Mouse (Mus musculus): ENCODE measurements around the gene Gm20388. TPM values are rescaled to one million over a fixed set of nuclear protein-coding genes. Genes with fewer than 3 reads are reported as not detected.

Gm20388 gene
- polyA plus RNA-seq, 1 experiment from 2014 or later: 7.4 TPM

DNA sequence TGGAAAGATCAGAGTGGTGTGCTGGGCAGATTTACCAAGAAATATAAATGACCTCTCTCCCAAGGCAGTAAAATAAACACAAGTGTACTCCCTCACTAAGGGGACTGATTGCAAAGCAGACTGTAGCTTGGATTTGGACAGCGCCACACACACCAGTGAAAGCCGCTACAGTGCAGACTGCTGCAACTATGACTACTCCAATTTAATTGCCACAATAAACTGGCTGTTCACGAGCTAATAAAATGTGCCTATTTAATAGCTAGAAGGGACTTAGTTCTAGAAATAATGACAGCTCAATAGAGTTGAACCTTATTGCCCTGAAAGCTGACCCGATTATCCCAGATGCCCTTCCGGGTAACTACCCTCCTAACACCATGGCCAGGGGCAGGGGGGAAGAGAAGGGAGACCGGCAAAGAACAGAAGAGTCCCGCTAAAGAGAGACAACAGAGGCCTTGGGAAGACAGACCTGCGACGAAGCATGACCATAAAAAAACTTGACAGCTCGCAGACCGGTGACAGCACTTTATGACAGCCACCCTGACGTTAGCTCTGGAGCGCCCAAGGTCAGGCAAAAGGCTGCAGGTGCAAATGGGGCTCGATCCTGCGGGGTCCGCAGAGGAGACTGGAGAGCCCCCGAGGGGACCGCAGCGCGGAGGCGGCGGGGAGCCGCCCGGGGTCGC lies 189.9 kb downstream of the Gm20388 start:
- ATAC-seq (replicated peaks; ENCODE audit: low FRiP score): no peak
- Histone ChIP-seq H3K27ac (peak overlapping the region; percentile 97), H3K4me2 (peak overlapping the region; percentile 82), H3K9me3 (replicated peaks) (no peaks in the 10 kb centered on the region), H3K4me3 (replicated peaks) (peak overlapping the region; percentile 97), H3K36me3 (no peaks in the 10 kb centered on the region; the same call in 1 of the 2 replicates), H3K27me3 (no peaks in the 10 kb centered on the region), H3K9ac (peak overlapping the region; percentile 95), H3K4me1 (peaks cover 41% of the 10 kb centered on the region)
- 3% methylated on average over 25 of the region's 25 CpGs for WGBS

DNA sequence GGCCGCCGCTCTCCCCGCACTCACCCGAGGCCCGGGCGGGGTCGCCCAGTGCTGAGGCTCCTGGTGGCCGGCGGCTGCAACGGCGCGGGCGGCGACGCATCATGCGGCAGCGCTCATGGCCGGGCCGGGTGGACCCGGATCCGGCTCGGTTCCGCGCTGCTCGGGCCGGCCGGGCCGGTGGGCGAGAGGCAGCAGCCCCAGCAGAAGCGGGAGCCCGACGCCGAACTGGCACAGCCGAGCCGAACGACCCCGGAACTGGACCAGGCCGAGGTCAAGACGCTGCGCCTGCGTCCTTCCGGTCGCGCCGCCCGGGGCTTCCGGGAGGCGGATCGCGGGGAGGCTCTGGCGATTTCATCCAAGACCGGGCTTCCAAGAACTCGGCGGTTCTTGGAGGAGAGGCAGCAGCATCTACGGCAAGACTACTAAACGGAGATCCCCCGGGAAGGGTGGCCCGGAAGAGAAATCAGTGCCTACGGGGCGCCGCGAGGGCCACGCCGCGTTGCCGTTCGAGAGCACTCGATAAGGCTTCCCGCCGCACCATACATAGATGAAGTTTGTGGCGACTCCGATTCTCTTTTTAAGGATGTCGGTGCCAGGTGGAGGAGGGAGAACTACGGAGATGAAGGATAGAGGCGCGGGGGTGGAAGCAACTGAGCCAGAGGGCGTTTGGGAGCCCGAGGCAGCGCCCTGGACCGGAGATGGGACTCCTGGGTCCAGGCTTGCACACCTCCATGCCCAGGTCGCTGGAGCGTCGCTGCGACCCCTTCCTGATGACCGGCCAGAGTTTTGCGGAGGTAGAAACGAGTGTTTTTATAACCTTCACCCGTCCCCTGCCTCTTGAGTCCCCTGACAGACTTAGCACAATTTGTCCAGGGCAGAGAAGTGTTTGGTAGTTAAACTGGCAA lies 190.7 kb downstream of the Gm20388 start, which contains the start of gene Zdhhc7:
Gene Zdhhc7 (minus strand): TSS at position 415 of the 905 bp plus-strand sequence.
- peaks cover 45% of the 10 kb centered on the region for H3K4me1 ChIP-seq
- peak within 1 kb of the TSS; percentile 97 for H3K4me3 ChIP-seq (replicated peaks)
- peak within 1 kb of the TSS; percentile 95 for H3K9ac ChIP-seq
- peak within 1 kb of the TSS; percentile 82 for H3K4me2 ChIP-seq
- H3K27ac ChIP-seq: peak within 1 kb of the TSS; percentile 97
- ATAC-seq (replicated peaks; ENCODE audit: low FRiP score): peak; percentile 71
- H3K36me3 ChIP-seq: no peaks in the 10 kb centered on the region; the same call in 1 of the 2 replicates
- H3K27me3 ChIP-seq: no peaks in the 10 kb centered on the region
- WGBS: under 1% methylated on average over 88 of the region's 88 CpGs
- no peaks in the 10 kb centered on the region for H3K9me3 ChIP-seq (replicated peaks)

DNA sequence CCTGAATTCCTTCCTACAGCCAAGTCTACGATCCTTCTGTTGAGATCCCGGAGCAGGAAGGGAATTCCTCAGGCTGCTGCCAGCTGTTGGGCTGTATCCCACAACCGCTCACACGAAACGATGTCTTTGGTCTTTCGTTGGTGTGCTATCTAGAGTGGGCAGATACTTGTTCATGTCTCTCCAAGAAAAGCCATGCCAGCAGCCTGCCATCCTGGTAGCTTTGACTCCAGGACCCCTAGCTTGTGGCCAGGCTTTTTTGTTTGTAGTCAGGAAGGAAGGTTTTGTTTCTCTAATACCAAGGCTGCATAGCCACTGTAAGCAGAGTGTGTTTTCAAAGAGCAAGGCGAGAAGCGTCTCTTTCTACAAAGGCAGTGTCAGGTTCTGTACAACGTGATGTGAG lies 193.3 kb downstream of the Gm20388 start:
- Histone ChIP-seq H3K27ac (peak overlapping the region; percentile 62), H3K4me2 (no peak overlapping the region), H3K9ac (no peak overlapping the region), H3K36me3 (peaks cover 3% of the 10 kb centered on the region; the same call in 1 of the 2 replicates), H3K4me1 (peaks cover 42% of the 10 kb centered on the region), H3K27me3 (no peaks in the 10 kb centered on the region), H3K9me3 (replicated peaks) (no peaks in the 10 kb centered on the region), H3K4me3 (replicated peaks) (no peak overlapping the region)
- no peak for ATAC-seq (replicated peaks; ENCODE audit: low FRiP score)
- WGBS: 86% methylated on average over 9 of the region's 9 CpGs

DNA sequence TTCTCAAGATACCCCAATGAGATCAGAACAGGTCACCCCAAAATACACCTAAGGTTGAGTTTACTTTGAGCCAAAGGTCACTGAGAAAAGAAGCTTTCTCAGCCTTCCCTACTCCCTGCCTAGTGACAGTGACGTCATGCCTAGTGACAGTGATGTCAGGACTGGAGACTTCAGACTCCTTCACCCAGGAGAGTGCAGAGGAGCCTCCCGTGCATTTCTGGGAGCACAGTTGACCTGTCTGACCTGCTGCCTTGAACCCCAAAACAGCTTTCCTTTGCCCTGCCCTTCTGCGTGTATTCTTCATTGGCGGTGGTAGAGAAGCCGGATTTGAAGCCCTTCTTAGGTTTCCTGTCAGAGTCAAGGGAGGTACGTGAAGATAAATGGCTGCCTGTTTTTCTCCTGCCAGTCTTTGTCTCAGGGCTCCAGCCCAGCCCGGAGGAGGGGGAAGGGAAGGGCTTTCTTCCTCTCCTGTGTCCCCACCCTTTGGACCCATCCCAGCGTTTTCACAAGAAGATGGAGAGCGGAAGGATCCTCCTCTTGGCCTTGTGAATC lies 194.2 kb downstream of the Gm20388 start:
- Histone ChIP-seq H3K9me3 (replicated peaks) (no peaks in the 10 kb centered on the region), H3K27ac (peak overlapping the region; percentile 62), H3K36me3 (peaks cover 3% of the 10 kb centered on the region; the same call in 1 of the 2 replicates), H3K4me3 (replicated peaks) (no peak overlapping the region), H3K27me3 (no peaks in the 10 kb centered on the region), H3K9ac (no peak overlapping the region), H3K4me1 (peaks cover 37% of the 10 kb centered on the region), H3K4me2 (no peak overlapping the region)
- 48% methylated on average over 9 of the region's 9 CpGs for WGBS
- no peak for ATAC-seq (replicated peaks; ENCODE audit: low FRiP score)

DNA sequence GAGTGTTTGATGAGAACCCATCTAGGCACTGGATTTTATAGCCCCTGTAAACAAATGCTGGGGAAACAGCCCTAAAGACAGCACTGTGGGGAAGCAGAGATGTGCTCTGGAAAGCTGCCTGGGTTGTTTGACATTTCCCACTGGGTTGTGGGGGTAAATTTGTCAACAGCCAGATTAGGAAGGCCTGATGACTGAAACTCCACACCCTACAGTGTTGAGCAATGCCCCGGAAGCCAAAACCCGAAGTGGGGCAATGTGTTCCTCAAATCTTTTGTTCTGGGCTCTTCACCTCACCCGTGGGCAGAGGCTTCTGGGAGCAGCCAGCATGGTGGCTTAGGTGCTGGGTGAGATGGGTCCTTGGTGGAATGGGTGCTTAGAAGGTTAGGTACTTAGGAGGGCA lies 198.5 kb downstream of the Gm20388 start:
- Histone ChIP-seq H3K27me3 (peaks cover under 1% of the 10 kb centered on the region), H3K9me3 (replicated peaks) (no peaks in the 10 kb centered on the region), H3K4me2 (no peak overlapping the region), H3K4me1 (peaks cover 15% of the 10 kb centered on the region), H3K36me3 (peaks cover 3% of the 10 kb centered on the region; the same call in 1 of the 2 replicates), H3K27ac (no peak overlapping the region), H3K4me3 (replicated peaks) (no peak overlapping the region), H3K9ac (no peak overlapping the region)
- ATAC-seq (replicated peaks; ENCODE audit: low FRiP score): no peak
- WGBS: 21% methylated on average over 3 of the region's 3 CpGs

DNA sequence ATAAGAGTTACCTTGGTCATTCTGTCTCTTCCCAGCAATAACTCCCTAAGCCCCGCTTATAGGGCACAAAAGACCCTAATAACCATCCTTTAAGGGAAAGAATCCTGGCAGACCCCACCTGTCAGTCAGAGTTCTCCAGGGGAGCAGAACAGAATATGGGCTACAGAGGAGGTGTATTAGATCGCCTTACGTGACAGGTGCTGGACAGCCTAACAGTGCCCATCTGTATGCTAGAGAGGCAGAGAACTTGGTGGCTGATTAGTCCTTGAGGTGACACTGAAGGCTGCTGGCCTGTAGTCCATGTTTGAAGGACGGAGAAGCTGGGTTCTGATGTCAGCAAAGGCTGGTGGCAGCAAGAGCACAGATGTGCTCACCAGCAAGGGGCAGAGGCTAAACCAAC lies 200.3 kb downstream of the Gm20388 start:
- Histone ChIP-seq H3K4me3 (replicated peaks) (no peak overlapping the region), H3K9me3 (replicated peaks) (no peaks in the 10 kb centered on the region), H3K36me3 (0 out of 2 replicates have a peak, but pooled peaks cover 3% of the 10 kb centered on the region), H3K4me2 (no peak overlapping the region), H3K4me1 (peaks cover 20% of the 10 kb centered on the region), H3K9ac (no peak overlapping the region), H3K27me3 (peaks cover 19% of the 10 kb centered on the region), H3K27ac (no peak overlapping the region)
- ATAC-seq (replicated peaks; ENCODE audit: low FRiP score): no peak
- WGBS: 77% methylated on average over 4 of the region's 4 CpGs

DNA sequence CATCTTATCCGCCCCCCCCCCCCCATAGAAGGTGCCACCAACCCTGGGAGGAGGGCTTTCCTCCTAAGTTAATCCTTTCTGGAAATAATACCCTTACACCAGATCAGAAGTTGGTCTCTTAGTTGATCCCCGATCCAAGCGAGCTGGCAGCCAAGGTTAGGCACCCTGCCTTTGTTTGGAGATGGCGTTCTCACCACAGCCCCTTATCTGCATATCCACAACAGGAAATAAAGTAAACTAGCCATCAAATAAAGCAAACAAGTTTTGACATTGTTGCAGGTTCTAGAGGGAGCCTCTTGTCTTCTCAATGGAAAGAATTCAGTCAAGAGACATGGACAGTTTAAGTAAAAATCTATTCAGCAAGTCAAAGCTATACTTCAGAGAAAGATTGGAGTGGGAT lies 200.7 kb downstream of the Gm20388 start:
- H3K4me3 ChIP-seq (replicated peaks): no peak overlapping the region
- H3K36me3 ChIP-seq: 0 out of 2 replicates have a peak, but pooled peaks cover 3% of the 10 kb centered on the region
- no peak overlapping the region for H3K9ac ChIP-seq
- H3K4me1 ChIP-seq: peaks cover 19% of the 10 kb centered on the region
- ATAC-seq (replicated peaks; ENCODE audit: low FRiP score): no peak
- H3K27ac ChIP-seq: no peak overlapping the region
- H3K4me2 ChIP-seq: no peak overlapping the region
- H3K27me3 ChIP-seq: peaks cover 23% of the 10 kb centered on the region
- H3K9me3 ChIP-seq (replicated peaks): no peaks in the 10 kb centered on the region
- WGBS: 69% methylated on average over 4 of the region's 4 CpGs

DNA sequence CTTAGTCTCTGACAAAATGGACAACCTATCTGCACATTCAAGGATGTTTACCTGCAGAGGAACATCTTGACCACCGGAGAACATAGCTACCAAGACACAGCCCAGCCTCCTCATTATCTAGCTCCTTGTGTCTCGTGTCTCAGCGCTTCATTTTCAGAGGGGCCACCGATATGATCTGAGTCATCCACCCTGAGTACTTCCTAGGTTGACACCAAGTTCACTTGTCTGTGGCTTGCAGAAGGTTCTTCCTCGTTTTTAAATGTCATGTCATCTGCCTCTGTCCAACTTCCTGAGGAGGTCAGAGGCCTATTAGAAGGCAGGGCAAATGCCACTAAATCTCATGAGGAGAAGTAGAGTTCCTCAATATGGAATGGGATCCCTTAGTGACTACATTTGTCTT lies 201.9 kb downstream of the Gm20388 start:
- H3K27ac ChIP-seq: no peak overlapping the region
- H3K9me3 ChIP-seq (replicated peaks): no peaks in the 10 kb centered on the region
- WGBS: 73% methylated on average over 5 of the region's 5 CpGs
- H3K4me2 ChIP-seq: peak overlapping the region; percentile 96; the same call in 1 of the 2 replicates
- no peak overlapping the region for H3K9ac ChIP-seq
- peaks cover 19% of the 10 kb centered on the region for H3K4me1 ChIP-seq
- no peak overlapping the region for H3K4me3 ChIP-seq (replicated peaks)
- 0 out of 2 replicates have a peak, but pooled peaks cover 3% of the 10 kb centered on the region for H3K36me3 ChIP-seq
- H3K27me3 ChIP-seq: peaks cover 34% of the 10 kb centered on the region
- ATAC-seq (replicated peaks; ENCODE audit: low FRiP score): no peak

DNA sequence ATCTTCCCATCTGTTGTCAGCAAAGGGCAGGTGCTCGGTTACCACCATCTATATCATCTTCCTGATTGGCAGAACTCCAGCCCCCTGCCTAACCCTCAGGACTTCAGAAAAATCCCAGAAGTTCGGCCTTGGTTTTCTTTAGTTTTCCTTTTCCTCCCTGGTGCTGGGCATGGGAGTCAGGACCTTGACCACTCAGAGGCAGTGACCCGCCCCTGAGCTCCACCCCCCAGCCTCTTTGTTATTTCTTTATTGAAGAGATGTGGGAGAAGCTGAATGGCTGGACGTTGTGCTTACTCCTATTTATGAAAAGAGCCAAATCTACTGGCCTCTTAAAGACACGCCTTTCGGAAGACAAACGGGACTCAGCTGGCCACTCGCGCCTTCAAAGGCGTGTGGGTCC lies 202.7 kb downstream of the Gm20388 start:
- Histone ChIP-seq H3K4me1 (peaks cover 22% of the 10 kb centered on the region), H3K27me3 (peaks cover 40% of the 10 kb centered on the region), H3K4me2 (peak overlapping the region; percentile 96), H3K36me3 (no peaks in the 10 kb centered on the region), H3K27ac (peak overlapping the region; percentile 96), H3K4me3 (replicated peaks) (peak overlapping the region; percentile 74), H3K9ac (peak overlapping the region; percentile 65), H3K9me3 (replicated peaks) (no peaks in the 10 kb centered on the region)
- WGBS: 1% methylated on average over 10 of the region's 10 CpGs
- peak; percentile 43; the same call in 1 of the 2 replicates for ATAC-seq (replicated peaks; ENCODE audit: low FRiP score)

DNA sequence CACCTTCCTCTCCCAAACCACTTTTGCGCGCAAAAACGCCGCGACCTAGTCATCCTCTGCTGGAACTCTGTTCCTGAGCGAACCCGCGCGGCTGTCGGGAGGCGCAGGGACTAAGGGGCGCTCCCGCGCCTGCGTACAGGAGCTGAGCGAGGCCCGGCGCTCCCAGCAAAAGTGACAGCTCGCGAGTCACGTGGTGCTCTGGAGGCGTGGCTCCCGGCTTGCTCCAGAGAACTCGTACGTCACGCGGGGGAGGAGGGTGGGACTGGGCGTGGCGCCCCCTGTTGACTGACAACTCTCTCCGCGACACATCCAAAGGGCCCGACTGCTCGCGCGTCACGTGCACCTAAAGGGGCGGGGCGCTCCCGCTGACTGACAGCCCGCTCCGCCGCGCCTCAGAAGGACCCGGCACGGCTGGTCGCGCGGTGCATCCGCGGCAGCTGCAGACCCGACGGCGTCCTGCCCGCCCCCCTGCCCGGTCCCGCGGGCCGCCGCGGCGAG lies 203.2 kb downstream of the Gm20388 start, which contains the start of gene 6430548M08Rik:
Gene 6430548M08Rik (plus strand): TSS at position 395 of the 498 bp plus-strand sequence.
- peaks cover 22% of the 10 kb centered on the region for H3K4me1 ChIP-seq
- peaks cover 42% of the 10 kb centered on the region for H3K27me3 ChIP-seq
- H3K4me2 ChIP-seq: peak within 1 kb of the TSS; percentile 96
- H3K9ac ChIP-seq: peak within 1 kb of the TSS; percentile 67
- peak; percentile 98 for ATAC-seq (replicated peaks; ENCODE audit: low FRiP score)
- H3K9me3 ChIP-seq (replicated peaks): no peaks in the 10 kb centered on the region
- peak within 1 kb of the TSS; percentile 96 for H3K27ac ChIP-seq
- no peaks in the 10 kb centered on the region for H3K36me3 ChIP-seq
- H3K4me3 ChIP-seq (replicated peaks): peak within 1 kb of the TSS; percentile 74
- under 1% methylated on average over 60 of the region's 61 CpGs for WGBS

DNA sequence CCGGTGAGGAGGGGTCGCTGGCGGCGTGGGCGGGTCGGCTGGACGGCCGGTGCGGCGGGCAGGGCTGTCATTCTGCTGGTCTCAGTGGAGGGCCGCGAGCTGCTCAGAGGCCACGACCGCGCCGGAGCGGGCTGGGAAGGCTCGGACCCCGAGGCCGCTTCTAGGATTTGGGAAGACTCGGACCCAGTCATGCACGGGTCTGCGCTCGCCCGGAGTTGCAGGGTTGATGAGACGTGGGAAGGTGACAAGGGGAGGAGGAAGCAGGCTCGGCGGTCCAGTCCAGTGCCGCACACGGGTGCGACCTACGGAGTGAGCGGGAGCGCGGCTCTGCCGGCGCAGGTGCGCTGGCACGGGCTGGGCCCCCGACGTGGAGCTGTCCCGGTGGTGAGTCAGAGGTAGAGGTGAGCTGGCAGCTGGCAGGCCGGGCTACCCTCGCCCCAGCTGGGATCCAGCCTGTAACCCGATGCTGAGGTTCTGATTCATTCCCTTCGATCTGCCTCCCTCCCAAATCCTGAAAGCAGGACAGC lies 203.7 kb downstream of the Gm20388 start:
- ATAC-seq (replicated peaks; ENCODE audit: low FRiP score): peak; percentile 50

More for the DNA sequence above, 203.7 kb downstream of the Gm20388 start:
- peak overlapping the region; percentile 67 for H3K9ac ChIP-seq
- peak overlapping the region; percentile 96 for H3K4me2 ChIP-seq
- no peaks in the 10 kb centered on the region for H3K36me3 ChIP-seq
- H3K27ac ChIP-seq: no peak overlapping the region
- peak overlapping the region; percentile 74 for H3K4me3 ChIP-seq (replicated peaks)
- H3K27me3 ChIP-seq: peaks cover 42% of the 10 kb centered on the region
- WGBS: under 1% methylated on average over 46 of the region's 46 CpGs
- no peaks in the 10 kb centered on the region for H3K9me3 ChIP-seq (replicated peaks)
- H3K4me1 ChIP-seq: peaks cover 22% of the 10 kb centered on the region
